Mouse (Mus musculus): ENCODE results near the gene Cfap73. TPM values are rescaled to one million over a fixed set of nuclear protein-coding genes. Genes with fewer than 3 reads are reported as not detected.
A peak's percentile ranks its signal among the peaks of the same experiment; 100 is the strongest.

Gene Cfap73
- total and polyA plus RNA-seq, 2 experiments from 2014 or later: not detected

- Histone ChIP-seq H3K9ac (replicated peaks; ENCODE audit: low read depth, low read length) (no peak overlapping the region), H3K4me3 (ENCODE audit: low read depth, low read length) (no peak overlapping the region), H3K4me2 (ENCODE audit: low read depth, low read length) (no peak overlapping the region), H3K4me1 (ENCODE audit: control insufficient read depth, insufficient read depth) (no peaks in the 10 kb centered on the region), H3K36me3 (replicated peaks; ENCODE audit: control insufficient read depth, insufficient read depth, low read length) (no peaks in the 10 kb centered on the region), H3K9me3 (replicated peaks; ENCODE audit: control insufficient read depth, low read length) (no peaks in the 10 kb centered on the region), H3K27ac (ENCODE audit: low read depth) (no peak overlapping the region), H3K27me3 (ENCODE audit: control insufficient read depth, insufficient read depth, low read length) (peaks cover 9% of the 10 kb centered on the region; the same call in 1 of the 2 replicates)
- TF ChIP-seq CTCF (IDR thresholded peaks at IDR 0.05; ENCODE audit: low read depth) (no peak), EP300 (IDR thresholded peaks at IDR 0.05; ENCODE audit: low read depth) (no peak)
- ATAC-seq (ENCODE audit: insufficient read depth, low read depth) (no peak), DNase-seq (ENCODE audit: low spot score) (no peak)
- 33% methylated on average over 21 of the region's 21 CpGs for WGBS
Measured at GRCm38 (mm10) chr5:120674229-120675145, 40.5 kb upstream of the Cfap73 start.

GRCm38 (mm10) chr5:120673626-120674025 is 39.6 kb upstream of the Cfap73 start:
- no peak overlapping the region for H3K4me3 ChIP-seq (ENCODE audit: low read depth, low read length)
- no peaks in the 10 kb centered on the region for H3K36me3 ChIP-seq (replicated peaks; ENCODE audit: control insufficient read depth, insufficient read depth, low read length)
- H3K9ac ChIP-seq (replicated peaks; ENCODE audit: low read depth, low read length): no peak overlapping the region
- ATAC-seq (ENCODE audit: insufficient read depth, low read depth) (peak; percentile 29; the same call in 1 of the 2 replicates), DNase-seq (ENCODE audit: low spot score) (peak; percentile 51)
- H3K27me3 ChIP-seq (ENCODE audit: control insufficient read depth, insufficient read depth, low read length): peaks cover 5% of the 10 kb centered on the region; the same call in 1 of the 2 replicates
- no peaks in the 10 kb centered on the region for H3K4me1 ChIP-seq (ENCODE audit: control insufficient read depth, insufficient read depth)
- H3K4me2 ChIP-seq (ENCODE audit: low read depth, low read length): no peak overlapping the region
- TF ChIP-seq EP300 (IDR thresholded peaks at IDR 0.05; ENCODE audit: low read depth) (no peak), CTCF (IDR thresholded peaks at IDR 0.05; ENCODE audit: low read depth) (peak; percentile 92)
- H3K27ac ChIP-seq (ENCODE audit: low read depth): no peak overlapping the region
- WGBS: 3% methylated on average over 12 of the region's 12 CpGs
- H3K9me3 ChIP-seq (replicated peaks; ENCODE audit: control insufficient read depth, low read length): no peaks in the 10 kb centered on the region

- Histone ChIP-seq H3K4me3 (ENCODE audit: low read depth, low read length) (no peak overlapping the region), H3K4me1 (ENCODE audit: control insufficient read depth, insufficient read depth) (no peaks in the 10 kb centered on the region), H3K9ac (replicated peaks; ENCODE audit: low read depth, low read length) (no peak overlapping the region), H3K9me3 (replicated peaks; ENCODE audit: control insufficient read depth, low read length) (no peaks in the 10 kb centered on the region), H3K27ac (ENCODE audit: low read depth) (no peak overlapping the region), H3K4me2 (ENCODE audit: low read depth, low read length) (no peak overlapping the region), H3K36me3 (replicated peaks; ENCODE audit: control insufficient read depth, insufficient read depth, low read length) (no peaks in the 10 kb centered on the region), H3K27me3 (ENCODE audit: control insufficient read depth, insufficient read depth, low read length) (peaks cover 5% of the 10 kb centered on the region; the same call in 1 of the 2 replicates)
- DNase-seq (ENCODE audit: low spot score): no peak
- 64% methylated on average over 3 of the region's 3 CpGs for WGBS
- ATAC-seq (ENCODE audit: insufficient read depth, low read depth): no peak
- no peak for TF ChIP-seq EP300 (IDR thresholded peaks at IDR 0.05; ENCODE audit: low read depth)
Measured at GRCm38 (mm10) chr5:120671865-120672264, 37.8 kb upstream of the Cfap73 start.

GRCm38 (mm10) chr5:120670132-120670531 is 36.1 kb upstream of the Cfap73 start:
- DNase-seq (ENCODE audit: low spot score) (no peak), ATAC-seq (ENCODE audit: insufficient read depth, low read depth) (no peak)
- no peak overlapping the region for H3K4me3 ChIP-seq (ENCODE audit: low read depth, low read length)
- H3K27me3 ChIP-seq (ENCODE audit: control insufficient read depth, insufficient read depth, low read length): no peaks in the 10 kb centered on the region
- no peak overlapping the region for H3K9ac ChIP-seq (replicated peaks; ENCODE audit: low read depth, low read length)
- H3K27ac ChIP-seq (ENCODE audit: low read depth): no peak overlapping the region
- H3K4me2 ChIP-seq (ENCODE audit: low read depth, low read length): no peak overlapping the region
- H3K9me3 ChIP-seq (replicated peaks; ENCODE audit: control insufficient read depth, low read length): no peaks in the 10 kb centered on the region
- WGBS: 84% methylated on average over 7 of the region's 7 CpGs
- H3K4me1 ChIP-seq (ENCODE audit: control insufficient read depth, insufficient read depth): no peaks in the 10 kb centered on the region
- no peaks in the 10 kb centered on the region for H3K36me3 ChIP-seq (replicated peaks; ENCODE audit: control insufficient read depth, insufficient read depth, low read length)
- no peak for TF ChIP-seq CTCF (IDR thresholded peaks at IDR 0.05; ENCODE audit: low read depth)
- TF ChIP-seq EP300 (IDR thresholded peaks at IDR 0.05; ENCODE audit: low read depth): no peak

GRCm38 (mm10) chr5:120668761-120669160 is 34.7 kb upstream of the Cfap73 start:
- H3K27ac ChIP-seq (ENCODE audit: low read depth): no peak overlapping the region
- H3K4me2 ChIP-seq (ENCODE audit: low read depth, low read length): no peak overlapping the region
- no peaks in the 10 kb centered on the region for H3K4me1 ChIP-seq (ENCODE audit: control insufficient read depth, insufficient read depth)
- no peak overlapping the region for H3K9ac ChIP-seq (replicated peaks; ENCODE audit: low read depth, low read length)
- H3K36me3 ChIP-seq (replicated peaks; ENCODE audit: control insufficient read depth, insufficient read depth, low read length): no peaks in the 10 kb centered on the region
- 0 out of 2 replicates have a peak, but pooled peaks cover 9% of the 10 kb centered on the region for H3K27me3 ChIP-seq (ENCODE audit: control insufficient read depth, insufficient read depth, low read length)
- DNase-seq (ENCODE audit: low spot score) (no peak), ATAC-seq (ENCODE audit: insufficient read depth, low read depth) (no peak)
- WGBS: 76% methylated on average over 7 of the region's 7 CpGs
- no peaks in the 10 kb centered on the region for H3K9me3 ChIP-seq (replicated peaks; ENCODE audit: control insufficient read depth, low read length)
- no peak overlapping the region for H3K4me3 ChIP-seq (ENCODE audit: low read depth, low read length)
- TF ChIP-seq CTCF (IDR thresholded peaks at IDR 0.05; ENCODE audit: low read depth) (no peak), EP300 (IDR thresholded peaks at IDR 0.05; ENCODE audit: low read depth) (no peak)
